Mouse (Mus musculus) layer of hippocampus, adult 8-10 months (tissue): ENCODE measurements around the gene Atp4a. TPM values are rescaled to one million over a fixed set of nuclear protein-coding genes. Genes with fewer than 3 reads are reported as not detected.

Experiments
- DNase-seq, 2 experiments: peaks; one replicate each; pipeline ENCODE4 v3.0.0; 2022; ENCODE audit warnings: low spot score in 2 of 2
- total RNA-seq, 4 experiments: library from RNA; stranded (reverse); gene quantifications; 2 replicates each; pipeline ENCODE4 v1.2.4; 2022

The Atp4a gene
- 1 to 10 TPM; 1.1 to 2.1 (median 1.6) TPM for total RNA-seq

- DNase-seq: no peak
Measured at GRCm38 (mm10) chr7:30711942-30712341, at the start of gene Atp4a. Gene Atp4a (plus strand): TSS chr7:30712209.

GRCm38 (mm10) chr7:30664529-30665200 is 47.3 kb upstream of the Atp4a start, which contains the start of gene Haus5:
Gene Haus5 (minus strand): TSS chr7:30664994.
- peak; percentile 88 to 92 for DNase-seq

- DNase-seq: no peak
Measured at GRCm38 (mm10) chr7:30665321-30665720, 46.7 kb upstream of the Atp4a start.

- no peak for DNase-seq
Measured at GRCm38 (mm10) chr7:30669229-30669628, 42.8 kb upstream of the Atp4a start.

- DNase-seq: no peak
Measured at GRCm38 (mm10) chr7:30671480-30671879, 40.5 kb upstream of the Atp4a start, which contains the start of gene Pmis2. Gene Pmis2 (minus strand): TSS chr7:30671605.

- no peak for DNase-seq
Measured at GRCm38 (mm10) chr7:30678263-30678975, 33.6 kb upstream of the Atp4a start.

GRCm38 (mm10) chr7:30681897-30682296 is 30.1 kb upstream of the Atp4a start:
- DNase-seq: no peak

GRCm38 (mm10) chr7:30683425-30683824 is 28.6 kb upstream of the Atp4a start:
- no peak for DNase-seq

GRCm38 (mm10) chr7:30688325-30688724 is 23.7 kb upstream of the Atp4a start:
- no peak for DNase-seq

- DNase-seq: no peak
Measured at GRCm38 (mm10) chr7:30698101-30698500, 13.9 kb upstream of the Atp4a start.

GRCm38 (mm10) chr7:30698589-30698988 is 13.4 kb upstream of the Atp4a start, which contains the start of gene 2200002J24Rik:
Gene 2200002J24Rik (plus strand): TSS chr7:30698926.
- DNase-seq: no peak

GRCm38 (mm10) chr7:30706214-30706882 is 5.7 kb upstream of the Atp4a start:
- DNase-seq: no peak

- DNase-seq: no peak
Measured at GRCm38 (mm10) chr7:30707441-30707840, 4.6 kb upstream of the Atp4a start.

- DNase-seq: peak; percentile 27 to 36
Measured at GRCm38 (mm10) chr7:30717006-30717715, 5.2 kb downstream of the Atp4a start.

- DNase-seq: no peak
Measured at GRCm38 (mm10) chr7:30717716-30718046, 5.7 kb downstream of the Atp4a start.

- no peak for DNase-seq
Measured at GRCm38 (mm10) chr7:30719669-30720068, 7.7 kb downstream of the Atp4a start.

GRCm38 (mm10) chr7:30721286-30721685 is 9.3 kb downstream of the Atp4a start:
- DNase-seq: no peak

GRCm38 (mm10) chr7:30723274-30723953 is 11.4 kb downstream of the Atp4a start:
- no peak for DNase-seq

GRCm38 (mm10) chr7:30728214-30728613 is 16.2 kb downstream of the Atp4a start:
- no peak for DNase-seq

GRCm38 (mm10) chr7:30728739-30729395 is 16.9 kb downstream of the Atp4a start:
- no peak for DNase-seq
